Mouse (Mus musculus) splenic B cell, adult 2 months (primary cell): ENCODE data around the gene Acoxl.
A peak's percentile ranks its signal among the peaks of the same experiment; 100 is the strongest.

Experiments
- DNase-seq: peaks from one replicate; pipeline ENCODE4 v3.0.0-alpha.2; 2011; ENCODE audit warnings: low read depth, low spot score
- H3K27me3 ChIP-seq: 2 replicates; pipeline ENCODE4 v1.6.1; 2012; ENCODE audit warnings: mild to moderate bottlenecking, low read length, moderate library complexity, mixed read lengths; ENCODE audit not compliant: control insufficient read depth, poor library complexity, insufficient read depth, severe bottlenecking
- H3K36me3 ChIP-seq: 2 replicates; pipeline ENCODE4 v1.6.1; 2012; ENCODE audit warnings: mild to moderate bottlenecking, low read length, moderate library complexity, mixed read lengths; ENCODE audit not compliant: control insufficient read depth, poor library complexity, insufficient read depth, severe bottlenecking

Gene Acoxl

GRCm38 (mm10) chr2:127854332-127854991 lies 15.8 kb downstream of the Acoxl start:
- no peak for DNase-seq
- Histone ChIP-seq H3K27me3 (no peaks in the 10 kb centered on the region), H3K36me3 (no peaks in the 10 kb centered on the region)

GRCm38 (mm10) chr2:127864381-127864780 lies 25.7 kb downstream of the Acoxl start:
- H3K27me3 ChIP-seq = no peaks in the 10 kb centered on the region

GRCm38 (mm10) chr2:127881063-127881462 lies 42.4 kb downstream of the Acoxl start:
- no peaks in the 10 kb centered on the region for H3K36me3 ChIP-seq
- no peaks in the 10 kb centered on the region for H3K27me3 ChIP-seq
- no peak for DNase-seq

More at GRCm38 (mm10) chr2:127864381-127864780, 25.7 kb downstream of the Acoxl start:
- H3K36me3 ChIP-seq = no peaks in the 10 kb centered on the region
- DNase-seq = no peak

DNA sequence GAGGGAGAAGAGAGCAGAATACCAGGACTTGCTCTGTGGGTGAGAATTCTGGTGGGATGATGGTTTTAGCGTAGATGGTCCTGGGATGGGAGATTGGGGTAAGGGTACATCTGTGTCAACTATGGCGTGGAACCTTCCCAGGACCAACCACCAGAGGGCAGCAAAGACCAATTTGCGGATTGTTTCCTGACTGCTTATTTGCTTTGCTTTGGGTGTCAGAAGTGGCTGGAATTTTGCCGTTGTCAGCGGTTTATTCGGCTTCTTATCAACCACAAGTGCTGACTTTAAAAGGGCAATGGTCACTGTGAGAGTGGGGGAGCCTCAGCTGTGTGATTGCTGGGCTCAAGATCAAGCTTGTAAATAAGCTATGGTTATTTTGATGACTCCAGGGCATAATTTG lies 50.8 kb downstream of the Acoxl start:
- Histone ChIP-seq H3K27me3 (no peaks in the 10 kb centered on the region), H3K36me3 (no peaks in the 10 kb centered on the region)
- DNase-seq = peak; percentile 87

DNA sequence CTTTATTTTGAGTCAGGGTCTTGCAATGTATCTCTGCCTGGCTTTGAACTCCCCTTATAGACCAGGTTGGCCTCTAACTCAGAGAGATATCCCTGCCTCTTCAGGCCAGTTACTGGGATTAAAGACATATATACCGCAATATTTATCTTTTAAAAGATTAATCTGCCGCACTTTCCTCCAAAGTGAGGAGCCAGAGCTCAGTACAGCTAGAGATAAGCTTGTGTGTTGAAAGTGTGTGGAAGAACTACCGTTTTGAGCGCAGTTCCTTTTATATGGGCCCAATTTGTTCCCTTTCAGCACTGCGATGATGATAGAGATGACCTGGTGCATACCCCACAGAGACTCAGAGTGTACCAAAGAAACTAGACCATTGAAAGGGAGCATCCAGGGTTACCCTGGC lies 51.3 kb downstream of the Acoxl start:
- DNase-seq = no peak
- H3K36me3 ChIP-seq = no peaks in the 10 kb centered on the region

DNA sequence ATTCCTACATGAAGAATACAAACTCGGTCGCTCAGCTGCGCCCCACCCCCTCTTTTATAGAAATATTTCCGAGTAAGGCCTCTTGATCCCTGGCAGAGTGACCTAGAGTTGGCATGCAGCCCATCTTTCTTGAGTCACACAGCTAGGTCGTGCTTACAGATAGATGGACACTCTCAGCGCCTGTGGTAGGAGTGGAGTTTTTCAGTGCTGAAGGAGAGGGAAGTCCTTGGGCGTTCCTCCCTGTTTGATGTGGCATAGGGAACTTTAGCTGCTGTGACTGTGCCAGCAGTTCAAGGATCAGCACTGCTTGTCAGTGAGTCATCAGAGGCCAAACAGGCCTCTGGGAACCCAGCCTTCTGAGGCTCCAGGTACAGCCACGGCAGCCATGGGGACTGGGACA lies 51.9 kb downstream of the Acoxl start:
- no peak for DNase-seq
- Histone ChIP-seq H3K27me3 (no peaks in the 10 kb centered on the region), H3K36me3 (no peaks in the 10 kb centered on the region)

More for the DNA sequence above, 51.3 kb downstream of the Acoxl start:
- H3K27me3 ChIP-seq = no peaks in the 10 kb centered on the region

DNA sequence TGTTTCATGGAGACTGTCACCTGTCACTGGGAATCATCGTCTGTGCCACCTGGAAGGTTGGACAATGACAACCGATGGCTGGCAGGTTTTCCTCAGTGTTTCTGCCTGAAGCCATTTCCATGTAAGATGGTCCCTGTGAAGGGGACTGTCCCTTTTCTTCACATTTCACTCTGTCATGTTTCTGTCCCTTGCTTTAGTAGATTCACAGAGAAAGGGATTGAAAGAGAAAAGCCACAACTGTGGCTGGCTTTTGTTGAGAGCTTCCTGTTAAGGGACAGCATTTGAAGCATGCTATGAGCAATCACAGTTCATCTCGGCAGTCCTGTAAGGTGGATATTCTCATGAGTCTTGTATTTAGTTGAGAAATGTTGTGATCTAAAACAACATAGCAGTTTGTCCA lies 52.4 kb downstream of the Acoxl start:
- H3K36me3 ChIP-seq = no peaks in the 10 kb centered on the region
- no peak for DNase-seq
- no peaks in the 10 kb centered on the region for H3K27me3 ChIP-seq

- no peak for DNase-seq
- H3K36me3 ChIP-seq = no peaks in the 10 kb centered on the region
- no peaks in the 10 kb centered on the region for H3K27me3 ChIP-seq
These were observed 56.2 kb downstream of the Acoxl start for GRCm38 (mm10) chr2:127894890-127895289.

GRCm38 (mm10) chr2:127897718-127898117 lies 59.0 kb downstream of the Acoxl start:
- Histone ChIP-seq H3K36me3 (no peaks in the 10 kb centered on the region), H3K27me3 (no peaks in the 10 kb centered on the region)
- peak; percentile 44 for DNase-seq

DNA sequence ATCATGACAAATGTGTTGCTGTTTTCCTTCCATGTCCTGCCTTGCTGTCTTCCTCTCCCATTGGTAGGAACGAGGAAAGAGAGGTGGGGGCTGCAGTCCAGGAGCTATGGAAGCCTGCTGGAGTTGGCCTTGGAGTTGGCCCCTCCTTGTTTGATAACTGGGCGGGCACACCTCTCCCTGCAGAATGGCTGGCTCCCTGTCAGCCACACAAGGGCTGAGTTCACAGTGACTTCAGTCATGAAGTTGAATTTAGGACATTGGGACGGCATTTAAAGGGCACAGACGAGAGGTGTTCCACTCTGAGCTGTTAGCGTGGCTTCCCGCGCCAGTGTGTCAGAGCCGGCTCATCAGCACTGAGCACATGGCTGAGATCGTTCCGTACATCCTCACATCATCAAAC lies 66.2 kb downstream of the Acoxl start:
- Histone ChIP-seq H3K36me3 (no peaks in the 10 kb centered on the region), H3K27me3 (no peaks in the 10 kb centered on the region)
- DNase-seq = no peak

GRCm38 (mm10) chr2:127906973-127907678 lies 68.5 kb downstream of the Acoxl start:
- no peak for DNase-seq
- Histone ChIP-seq H3K27me3 (no peaks in the 10 kb centered on the region), H3K36me3 (no peaks in the 10 kb centered on the region)

GRCm38 (mm10) chr2:127907679-127908042 lies 69.0 kb downstream of the Acoxl start:
- Histone ChIP-seq H3K36me3 (no peaks in the 10 kb centered on the region), H3K27me3 (no peaks in the 10 kb centered on the region)
- DNase-seq = no peak

DNA sequence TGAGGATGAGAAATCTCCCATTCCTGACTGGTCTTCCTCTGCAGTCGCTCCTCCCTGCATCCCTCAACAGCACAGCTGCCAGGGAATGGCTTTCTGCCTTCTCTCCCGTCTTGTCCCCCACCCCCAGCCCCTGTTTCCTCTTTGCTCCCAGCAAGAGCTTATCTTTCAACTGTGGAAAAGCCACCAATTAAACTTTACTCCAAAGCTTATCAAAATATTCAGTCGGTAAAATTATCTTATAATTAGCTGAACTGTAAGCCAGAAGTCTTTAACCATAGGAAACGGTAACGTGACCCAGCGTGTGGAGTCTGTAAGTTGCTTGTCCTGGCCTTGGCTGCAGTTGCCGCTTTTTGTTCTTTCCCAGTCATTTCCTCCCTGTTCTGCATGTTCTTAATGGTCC lies 70.2 kb downstream of the Acoxl start:
- Histone ChIP-seq H3K27me3 (no peaks in the 10 kb centered on the region), H3K36me3 (no peaks in the 10 kb centered on the region)
- no peak for DNase-seq

DNA sequence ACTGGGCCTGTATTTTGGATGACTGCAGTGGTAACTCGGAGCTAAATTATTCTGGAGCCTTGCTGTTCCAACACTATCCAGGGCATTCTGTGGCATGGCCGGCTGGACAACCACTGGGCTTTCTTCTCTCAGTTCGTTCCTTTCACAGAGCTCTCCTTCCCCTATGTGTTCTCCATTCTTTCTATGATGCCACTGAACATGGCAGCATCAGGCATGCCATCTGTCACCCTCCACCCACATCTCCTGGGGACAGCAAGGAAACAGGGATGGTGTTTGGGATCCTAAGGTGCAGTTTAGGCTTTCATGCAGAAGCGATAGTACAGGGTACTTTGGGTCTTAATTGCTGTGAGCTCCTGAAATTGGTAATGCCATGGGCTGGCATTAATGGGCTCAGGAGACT lies 71.1 kb downstream of the Acoxl start:
- no peaks in the 10 kb centered on the region for H3K27me3 ChIP-seq
- no peaks in the 10 kb centered on the region for H3K36me3 ChIP-seq
- DNase-seq = no peak

GRCm38 (mm10) chr2:127911579-127911978 lies 72.9 kb downstream of the Acoxl start:
- Histone ChIP-seq H3K36me3 (no peaks in the 10 kb centered on the region), H3K27me3 (no peaks in the 10 kb centered on the region)
- no peak for DNase-seq

GRCm38 (mm10) chr2:127914047-127914446 lies 75.4 kb downstream of the Acoxl start:
- no peak for DNase-seq
- Histone ChIP-seq H3K36me3 (no peaks in the 10 kb centered on the region), H3K27me3 (no peaks in the 10 kb centered on the region)
